Mouse (Mus musculus): ENCODE data around the gene Gpx8. TPM values are rescaled to one million over a fixed set of nuclear protein-coding genes. Genes with fewer than 3 reads are reported as not detected.

Gene Gpx8
- polyA plus RNA-seq, 1 experiment = 10.6 TPM

- 69% methylated on average over 3 of the region's 3 CpGs for WGBS
- no peak for DNase-seq
- H3K4me3 ChIP-seq (replicated peaks; ENCODE audit: extremely low read depth, low read depth, low read length) = no peak overlapping the region
- H3K4me1 ChIP-seq (ENCODE audit: control insufficient read depth, insufficient read depth, low read length) = no peaks in the 10 kb centered on the region
- no peak for TF ChIP-seq POLR2A (IDR thresholded peaks at IDR 0.05; ENCODE audit: borderline replicate concordance, extremely low read depth, low read depth, low read length)
- no peak for TF ChIP-seq CTCF (IDR thresholded peaks at IDR 0.05; ENCODE audit: insufficient read depth, low read length)
Observed at GRCm38 (mm10) chr13:113000090-113000489, 46.1 kb downstream of the Gpx8 start.

- peak; percentile 31 for DNase-seq
- TF ChIP-seq POLR2A (IDR thresholded peaks at IDR 0.05; ENCODE audit: borderline replicate concordance, extremely low read depth, low read depth, low read length) = peak; percentile 14; the same call in 1 of the 2 replicates
- no peak for TF ChIP-seq CTCF (IDR thresholded peaks at IDR 0.05; ENCODE audit: insufficient read depth, low read length)
Observed at GRCm38 (mm10) chr13:112998427-112999201, 47.6 kb downstream of the Gpx8 start.

GRCm38 (mm10) chr13:112997369-112997768 is 48.8 kb downstream of the Gpx8 start:
- Histone ChIP-seq H3K4me3 (replicated peaks; ENCODE audit: extremely low read depth, low read depth, low read length) (no peak overlapping the region), H3K4me1 (ENCODE audit: control insufficient read depth, insufficient read depth, low read length) (0 out of 2 replicates have a peak, but pooled peaks cover 4% of the 10 kb centered on the region)
- TF ChIP-seq POLR2A (IDR thresholded peaks at IDR 0.05; ENCODE audit: borderline replicate concordance, extremely low read depth, low read depth, low read length) (no peak), CTCF (IDR thresholded peaks at IDR 0.05; ENCODE audit: insufficient read depth, low read length) (no peak)
- DNase-seq = no peak
- WGBS = 76% methylated on average over 6 of the region's 6 CpGs

More at GRCm38 (mm10) chr13:112998427-112999201, 47.6 kb downstream of the Gpx8 start:
- WGBS = under 1% methylated on average over 46 of the region's 46 CpGs
- 0 out of 2 replicates have a peak, but pooled peaks cover 4% of the 10 kb centered on the region for H3K4me1 ChIP-seq (ENCODE audit: control insufficient read depth, insufficient read depth, low read length)
- H3K4me3 ChIP-seq (replicated peaks; ENCODE audit: extremely low read depth, low read depth, low read length) = peak overlapping the region; percentile 0

- TF ChIP-seq CTCF (IDR thresholded peaks at IDR 0.05; ENCODE audit: insufficient read depth, low read length) (no peak), POLR2A (IDR thresholded peaks at IDR 0.05; ENCODE audit: borderline replicate concordance, extremely low read depth, low read depth, low read length) (no peak)
- 42% methylated on average over 4 of the region's 4 CpGs for WGBS
- DNase-seq = no peak
- no peak overlapping the region for H3K4me3 ChIP-seq (replicated peaks; ENCODE audit: extremely low read depth, low read depth, low read length)
- 0 out of 2 replicates have a peak, but pooled peaks cover 4% of the 10 kb centered on the region for H3K4me1 ChIP-seq (ENCODE audit: control insufficient read depth, insufficient read depth, low read length)
Observed at GRCm38 (mm10) chr13:112996407-112996806, 49.8 kb downstream of the Gpx8 start.

- 1% methylated on average over 25 of the region's 25 CpGs for WGBS
- Histone ChIP-seq H3K4me1 (ENCODE audit: control insufficient read depth, insufficient read depth, low read length) (peaks cover 10% of the 10 kb centered on the region; the same call in 1 of the 2 replicates), H3K4me3 (replicated peaks; ENCODE audit: extremely low read depth, low read depth, low read length) (no peak overlapping the region)
- DNase-seq = peak; percentile 57
- TF ChIP-seq POLR2A (IDR thresholded peaks at IDR 0.05; ENCODE audit: borderline replicate concordance, extremely low read depth, low read depth, low read length) (no peak), CTCF (IDR thresholded peaks at IDR 0.05; ENCODE audit: insufficient read depth, low read length) (peak; percentile 72)
Observed at GRCm38 (mm10) chr13:112994191-112994590, 52.0 kb downstream of the Gpx8 start.

GRCm38 (mm10) chr13:112993531-112994152 is 52.6 kb downstream of the Gpx8 start, which contains the start of gene Mcidas:
Mcidas (plus strand) TSS chr13:112993845.
- peak; percentile 46 for DNase-seq
- no peak within 1 kb of the TSS for H3K4me3 ChIP-seq (replicated peaks; ENCODE audit: extremely low read depth, low read depth, low read length)
- peaks cover 13% of the 10 kb centered on the region for H3K4me1 ChIP-seq (ENCODE audit: control insufficient read depth, insufficient read depth, low read length)
- TF ChIP-seq POLR2A (IDR thresholded peaks at IDR 0.05; ENCODE audit: borderline replicate concordance, extremely low read depth, low read depth, low read length) (no peak), CTCF (IDR thresholded peaks at IDR 0.05; ENCODE audit: insufficient read depth, low read length) (no peak)
- WGBS = under 1% methylated on average over 63 of the region's 63 CpGs

Other genes starting within 250 kb of the Gpx8 start
- gene Plpp1, start 245.6 kb downstream of the Gpx8 start, polyA plus RNA-seq (2012; rRNA removed) = 171 and 191 TPM in 2 replicates
- gene Mtrex, start 119.0 kb downstream of the Gpx8 start, polyA plus RNA-seq (2012; rRNA removed) = 5.0 and 8.2 TPM in 2 replicates
- gene Dhx29, start 119.0 kb downstream of the Gpx8 start, polyA plus RNA-seq (2012; rRNA removed) = 3.3 and 5.4 TPM in 2 replicates
- 5.9 and 8.4 TPM in 2 replicates for gene Ccno, start 58.6 kb downstream of the Gpx8 start, polyA plus RNA-seq (2012; rRNA removed)
- 0.47 and 0.66 TPM in 2 replicates for gene Mcidas, start 52.6 kb downstream of the Gpx8 start, polyA plus RNA-seq (2012; rRNA removed)
- gene Cdc20b, start 11.3 kb downstream of the Gpx8 start, polyA plus RNA-seq (2012; rRNA removed) = 0.27 and 0.54 TPM in 2 replicates
- gene Gzma, start 54.6 kb upstream of the Gpx8 start, polyA plus RNA-seq (2012; rRNA removed) = 6.1 and 6.4 TPM in 2 replicates
- gene Esm1, start 163.2 kb upstream of the Gpx8 start, polyA plus RNA-seq (2012; rRNA removed) = 5.7 and 12.2 TPM in 2 replicates
- gene Gzmk, start 179.5 kb upstream of the Gpx8 start, polyA plus RNA-seq (2012; rRNA removed) = 0.11 TPM in 1 of 2 replicates, not detected in the other
- gene BC067074, start 246.7 kb upstream of the Gpx8 start, polyA plus RNA-seq (2012; rRNA removed) = 4.2 and 6.2 TPM in 2 replicates